Mouse (Mus musculus) heart, embryonic 12.5 days (tissue): Measurements from ENCODE around the gene Aldh4a1. TPM values are rescaled to one million over a fixed set of nuclear protein-coding genes. Genes with fewer than 3 reads are reported as not detected.

Experiments
- ATAC-seq: fragments of 200-750 bp; cut with Nextera tagmentation; 2 replicates; pipeline ENCODE4 v1.8.0; 2017; ENCODE audit warnings: moderate TSS enrichment, moderate library complexity; ENCODE audit not compliant: insufficient number of reproducible peaks, low FRiP score
- H3K27ac ChIP-seq: fragments of 300-500 bp; sonication (generic); 2 replicates; pipeline ENCODE4 v1.5.1; 2016; ENCODE audit warnings: mild to moderate bottlenecking, moderate library complexity; ENCODE audit not compliant: poor library complexity, severe bottlenecking
- H3K27me3 ChIP-seq: fragments of 300-500 bp; sonication (generic); replicated peaks from 2 replicates; pipeline ENCODE4 v1.6.1; 2016; ENCODE audit warnings: mild to moderate bottlenecking, moderate library complexity
- H3K36me3 ChIP-seq: fragments of 300-500 bp; sonication (generic); 2 replicates; pipeline ENCODE4 v1.6.1; 2016; ENCODE audit warnings: mild to moderate bottlenecking, moderate library complexity
- H3K4me1 ChIP-seq: fragments of 300-500 bp; sonication (generic); replicated peaks from 2 replicates; pipeline ENCODE4 v1.6.1; 2016; ENCODE audit warnings: mild to moderate bottlenecking
- H3K4me2 ChIP-seq: fragments of 300-500 bp; sonication (generic); 2 replicates; pipeline ENCODE4 v1.6.1; 2016; ENCODE audit warnings: mild to moderate bottlenecking, moderate library complexity
- H3K4me3 ChIP-seq: fragments of 300-500 bp; sonication (generic); 2 replicates; pipeline ENCODE4 v1.5.1; 2016; ENCODE audit warnings: mild to moderate bottlenecking
- H3K9ac ChIP-seq: fragments of 300-500 bp; sonication (generic); 2 replicates; pipeline ENCODE4 v1.6.1; 2016; ENCODE audit warnings: mild to moderate bottlenecking, moderate library complexity
- H3K9me3 ChIP-seq: fragments of 300-500 bp; sonication (generic); replicated peaks from 2 replicates; pipeline ENCODE4 v1.6.1; 2016; ENCODE audit warnings: mild to moderate bottlenecking, moderate library complexity
- WGBS: fragments of 180-500 bp; shearing (Covaris S2); methylation state at CpG from one replicate; pipeline ENCODE4 v1.1.7; 2016; 5-methylcytosine and 5-hydroxymethylcytosine counted together
- microRNA-seq: library from miRNA; unstranded; fragments of <30 nt; microRNA quantifications from one replicate; pipeline ENCODE4, GENCODE M21; 2017
- polyA plus RNA-seq: library from polyadenylated mRNA; unstranded; fragments of >200 nt; fragmentation: Nextera tagmentation; extraction: Ambion mirVana; gene quantifications from 2 replicates; pipeline ENCODE4 v1.2.1, GENCODE M21; 2016

Gene Aldh4a1
- polyA plus RNA-seq, 1 experiment from 2014 or later = 23.2 TPM

DNA sequence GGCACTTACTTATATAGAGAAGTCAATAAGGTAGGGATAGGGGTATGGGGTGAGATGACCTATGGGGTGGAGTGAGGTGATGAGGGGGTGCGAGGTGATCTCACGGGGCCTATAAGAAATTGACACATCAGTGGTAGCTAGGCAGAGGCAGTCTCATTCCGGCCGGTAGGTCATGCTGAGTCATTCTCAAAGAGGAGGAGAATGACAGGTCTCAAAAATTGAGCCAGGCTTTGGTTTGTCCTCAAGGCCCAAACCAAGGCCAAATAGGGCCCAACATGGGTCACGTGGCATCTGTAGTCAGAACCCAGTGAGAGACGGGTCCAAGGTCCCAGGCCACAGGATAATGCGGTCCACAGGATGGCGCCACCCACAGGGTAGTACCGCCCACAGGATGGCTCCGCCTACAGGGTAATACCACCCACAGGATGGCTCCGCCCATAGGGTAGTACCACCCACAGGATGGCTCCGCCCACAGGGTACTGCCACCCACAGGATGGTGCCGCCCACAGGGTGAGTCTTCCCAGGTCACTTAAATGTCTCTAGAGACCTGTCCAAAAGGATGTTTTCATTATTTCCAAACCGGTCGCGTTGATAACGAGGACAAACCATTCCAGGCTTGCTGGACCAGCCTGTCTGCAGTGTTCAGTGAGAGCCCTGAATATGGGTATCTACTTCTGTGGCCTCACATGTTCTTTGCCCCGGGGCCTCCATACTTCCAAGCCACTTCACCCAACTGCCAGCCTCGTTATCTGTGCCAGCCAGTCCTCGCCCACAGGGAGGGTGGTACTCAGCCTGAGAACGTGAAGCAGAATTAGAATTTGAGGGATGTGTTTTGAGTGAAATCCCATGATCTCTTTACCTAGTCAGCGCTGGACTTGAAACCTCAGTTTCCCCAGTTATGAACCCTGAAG, 61.3 kb downstream of the Aldh4a1 start:
- H3K9ac ChIP-seq = no peak overlapping the region
- peaks cover 18% of the 10 kb centered on the region; the same call in 1 of the 2 replicates for H3K27me3 ChIP-seq
- H3K9me3 ChIP-seq = peaks cover 30% of the 10 kb centered on the region
- H3K27ac ChIP-seq = no peak overlapping the region
- H3K4me2 ChIP-seq = no peak overlapping the region
- WGBS = 66% methylated on average over 22 of the region's 22 CpGs
- H3K4me1 ChIP-seq = no peaks in the 10 kb centered on the region
- no peak; the same call in 1 of the 2 replicates for ATAC-seq
- H3K4me3 ChIP-seq = no peak overlapping the region
- H3K36me3 ChIP-seq = no peaks in the 10 kb centered on the region

DNA sequence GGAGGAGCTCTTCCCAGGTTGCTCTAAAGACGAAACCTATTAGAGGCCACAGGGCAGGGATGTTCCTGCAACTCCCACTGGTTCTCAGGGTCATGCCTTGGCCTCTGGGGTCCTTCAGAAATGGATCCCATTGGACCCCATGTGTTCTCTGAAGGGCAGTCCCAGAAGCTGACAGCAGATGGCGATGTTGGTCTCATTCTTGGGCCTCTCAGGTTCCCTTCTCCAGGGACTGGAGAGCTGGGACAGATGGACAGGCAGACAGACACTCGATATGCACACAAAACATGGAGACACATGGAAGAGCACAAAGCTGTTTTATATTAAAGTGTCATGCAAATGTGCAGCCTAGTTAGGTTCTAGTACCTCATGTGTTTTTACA, 62.0 kb downstream of the Aldh4a1 start:
- 14% methylated on average over 3 of the region's 3 CpGs for WGBS

GRCm38 (mm10) chr4:139688058-139688457, 65.4 kb downstream of the Aldh4a1 start:
- Histone ChIP-seq H3K27me3 (peaks cover 57% of the 10 kb centered on the region), H3K27ac (no peak overlapping the region), H3K9me3 (0 out of 2 replicates have a peak, but pooled peaks cover 4% of the 10 kb centered on the region), H3K36me3 (no peaks in the 10 kb centered on the region), H3K4me2 (no peak overlapping the region), H3K9ac (no peak overlapping the region), H3K4me1 (no peaks in the 10 kb centered on the region), H3K4me3 (no peak overlapping the region)
- 71% methylated on average over 9 of the region's 9 CpGs for WGBS
- no peak for ATAC-seq

More for the DNA sequence above, 62.0 kb downstream of the Aldh4a1 start:
- Histone ChIP-seq H3K4me2 (no peak overlapping the region), H3K4me3 (no peak overlapping the region), H3K9ac (no peak overlapping the region), H3K4me1 (no peaks in the 10 kb centered on the region), H3K36me3 (no peaks in the 10 kb centered on the region), H3K27me3 (peaks cover 23% of the 10 kb centered on the region; the same call in 1 of the 2 replicates), H3K9me3 (peaks cover 25% of the 10 kb centered on the region), H3K27ac (no peak overlapping the region)
- ATAC-seq = no peak

DNA sequence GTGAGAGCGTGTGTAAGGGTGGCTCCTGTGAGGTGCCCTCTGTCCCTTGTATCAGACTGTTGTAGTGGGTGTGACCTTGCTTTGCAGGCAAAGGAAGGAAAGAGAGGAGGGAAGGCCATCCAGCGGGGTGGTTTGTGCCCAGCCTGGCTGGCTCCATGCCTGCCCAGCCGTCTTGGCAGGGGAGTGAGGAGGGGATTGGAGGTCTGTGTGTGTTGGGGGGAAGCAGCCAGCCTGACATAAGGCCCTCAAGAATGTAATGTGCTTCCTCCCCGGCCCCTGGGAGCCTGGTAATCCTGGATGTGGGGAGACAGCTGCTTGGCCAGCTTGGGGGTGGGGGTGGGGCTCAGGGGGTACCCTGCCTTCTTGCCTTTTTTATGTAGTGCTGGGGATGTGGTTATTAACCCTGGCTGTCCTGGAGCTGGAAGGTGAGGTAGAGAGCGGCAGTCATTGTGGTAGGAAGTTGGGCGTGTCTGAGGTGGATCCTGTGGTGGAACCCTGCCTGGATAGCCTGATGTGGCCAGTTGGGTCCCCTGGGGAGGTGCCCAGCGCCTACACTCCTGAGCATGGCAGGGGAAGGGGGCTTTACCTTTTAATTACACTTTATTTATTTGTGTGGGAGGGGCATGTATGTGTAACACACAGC, 67.1 kb downstream of the Aldh4a1 start:
- H3K9ac ChIP-seq = 0 out of 2 replicates have a peak overlapping the region, but pooled peaks have one; percentile 16
- H3K27ac ChIP-seq = no peak overlapping the region
- no peaks in the 10 kb centered on the region for H3K36me3 ChIP-seq
- 32% methylated on average over 7 of the region's 7 CpGs for WGBS
- H3K9me3 ChIP-seq = no peaks in the 10 kb centered on the region
- no peak overlapping the region for H3K4me3 ChIP-seq
- no peaks in the 10 kb centered on the region for H3K4me1 ChIP-seq
- H3K4me2 ChIP-seq = no peak overlapping the region
- peaks cover 69% of the 10 kb centered on the region for H3K27me3 ChIP-seq
- ATAC-seq = no peak

GRCm38 (mm10) chr4:139693315-139693714, 70.6 kb downstream of the Aldh4a1 start:
- Histone ChIP-seq H3K4me1 (no peaks in the 10 kb centered on the region), H3K4me3 (no peak overlapping the region), H3K9me3 (no peaks in the 10 kb centered on the region), H3K27ac (no peak overlapping the region), H3K27me3 (peaks cover 81% of the 10 kb centered on the region), H3K9ac (no peak overlapping the region), H3K36me3 (no peaks in the 10 kb centered on the region), H3K4me2 (no peak overlapping the region)
- ATAC-seq = no peak
- 39% methylated on average over 5 of the region's 5 CpGs for WGBS

- no peak overlapping the region for H3K4me2 ChIP-seq
- ATAC-seq = no peak
Measured at GRCm38 (mm10) chr4:139697755-139698154, 75.1 kb downstream of the Aldh4a1 start.

GRCm38 (mm10) chr4:139698602-139699001, 75.9 kb downstream of the Aldh4a1 start:
- Histone ChIP-seq H3K4me1 (no peaks in the 10 kb centered on the region), H3K27ac (no peak overlapping the region), H3K4me3 (no peak overlapping the region), H3K9me3 (0 out of 2 replicates have a peak, but pooled peaks cover 3% of the 10 kb centered on the region), H3K4me2 (no peak overlapping the region), H3K36me3 (no peaks in the 10 kb centered on the region), H3K27me3 (peaks cover 56% of the 10 kb centered on the region), H3K9ac (no peak overlapping the region)
- no peak for ATAC-seq
- WGBS = 54% methylated on average over 8 of the region's 8 CpGs

More at GRCm38 (mm10) chr4:139697755-139698154, 75.1 kb downstream of the Aldh4a1 start:
- Histone ChIP-seq H3K27me3 (peaks cover 65% of the 10 kb centered on the region), H3K4me1 (no peaks in the 10 kb centered on the region), H3K36me3 (no peaks in the 10 kb centered on the region), H3K9me3 (0 out of 2 replicates have a peak, but pooled peaks cover 3% of the 10 kb centered on the region), H3K9ac (no peak overlapping the region), H3K4me3 (no peak overlapping the region), H3K27ac (no peak overlapping the region)
- 7% methylated on average over 9 of the region's 9 CpGs for WGBS

Small RNAs within 50 kb of the gene (microRNA-seq; reads per million reads assigned to microRNA genes)
- not detected for gene Gm25571
- not detected for gene Mir7020

Other genes with a start within 250 kb of the Aldh4a1 start
- 4.8 and 4.9 TPM in 2 replicates for gene Iffo2, start 92.3 kb upstream of the Aldh4a1 start, polyA plus RNA-seq
- not detected in 2 replicates for gene Gm21969, start 19.7 kb upstream of the Aldh4a1 start, polyA plus RNA-seq
- 0.05 TPM in 1 of 2 replicates, not detected in the other for gene Tas1r2, start 30.7 kb downstream of the Aldh4a1 start, polyA plus RNA-seq
- 0.04 and 0.06 TPM in 2 replicates for gene Pax7, start 210.7 kb downstream of the Aldh4a1 start, polyA plus RNA-seq